Mouse (Mus musculus): ENCODE results near the gene Fndc8. TPM values are rescaled to one million over a fixed set of nuclear protein-coding genes. Genes with fewer than 3 reads are reported as not detected.

The Fndc8 gene
- polyA plus RNA-seq, 1 experiment from 2014 or later: not detected

GRCm38 (mm10) chr11:82886559-82886958 is 5.4 kb upstream of the Fndc8 start:
- DNase-seq (ENCODE audit: low spot score): no peak

GRCm38 (mm10) chr11:82888491-82888946 is 3.4 kb upstream of the Fndc8 start:
- peaks cover 2% of the 10 kb centered on the region; the same call in 1 of the 2 replicates for H3K4me1 ChIP-seq (replicated peaks; ENCODE audit: control insufficient read depth, insufficient read depth)
- H3K27ac ChIP-seq (replicated peaks): 0 out of 2 replicates have a peak overlapping the region, but pooled peaks have one; percentile 9
- H3K27me3 ChIP-seq (ENCODE audit: control insufficient read depth, insufficient read depth, low read length): no peaks in the 10 kb centered on the region
- no peak overlapping the region for H3K9ac ChIP-seq (ENCODE audit: low read length)
- no peaks in the 10 kb centered on the region for H3K36me3 ChIP-seq (ENCODE audit: control insufficient read depth, insufficient read depth, low read length)
- no peak for TF ChIP-seq CTCF (IDR thresholded peaks at IDR 0.05; ENCODE audit: low read depth)
- no peak for TF ChIP-seq EP300 (optimal IDR thresholded peaks at IDR 0.05)
- DNase-seq (ENCODE audit: low spot score) (peak; percentile 40), ATAC-seq (ENCODE audit: low FRiP score, low TSS enrichment) (0 out of 2 replicates have a peak, but pooled peaks have one; percentile 29)
- peak overlapping the region; percentile 68; the same call in 1 of the 2 replicates for H3K4me2 ChIP-seq (replicated peaks; ENCODE audit: low read depth)
- no peak overlapping the region for H3K4me3 ChIP-seq (ENCODE audit: low read depth, low read length)
- WGBS: 23% methylated on average over 10 of the region's 10 CpGs
- H3K9me3 ChIP-seq (ENCODE audit: control insufficient read depth, low read length): no peaks in the 10 kb centered on the region

More at GRCm38 (mm10) chr11:82886559-82886958, 5.4 kb upstream of the Fndc8 start:
- H3K4me1 ChIP-seq (replicated peaks; ENCODE audit: control insufficient read depth, insufficient read depth): peaks cover 2% of the 10 kb centered on the region; the same call in 1 of the 2 replicates
- 85% methylated on average over 3 of the region's 3 CpGs for WGBS
- TF ChIP-seq CTCF (IDR thresholded peaks at IDR 0.05; ENCODE audit: low read depth): peak; percentile 75
- TF ChIP-seq EP300 (optimal IDR thresholded peaks at IDR 0.05): no peak
- H3K27me3 ChIP-seq (ENCODE audit: control insufficient read depth, insufficient read depth, low read length): no peaks in the 10 kb centered on the region
- H3K36me3 ChIP-seq (ENCODE audit: control insufficient read depth, insufficient read depth, low read length): peaks cover 3% of the 10 kb centered on the region; the same call in 1 of the 2 replicates
- H3K4me3 ChIP-seq (ENCODE audit: low read depth, low read length): no peak overlapping the region
- ATAC-seq (ENCODE audit: low FRiP score, low TSS enrichment): no peak
- no peak overlapping the region for H3K27ac ChIP-seq (replicated peaks)
- no peaks in the 10 kb centered on the region for H3K9me3 ChIP-seq (ENCODE audit: control insufficient read depth, low read length)
- no peak overlapping the region for H3K4me2 ChIP-seq (replicated peaks; ENCODE audit: low read depth)
- H3K9ac ChIP-seq (ENCODE audit: low read length): no peak overlapping the region

GRCm38 (mm10) chr11:82889524-82890341 is 2.2 kb upstream of the Fndc8 start:
- WGBS: 4% methylated on average over 31 of the region's 31 CpGs
- H3K4me3 ChIP-seq (ENCODE audit: low read depth, low read length): peak overlapping the region; percentile 64
- peak overlapping the region; percentile 83 for H3K27ac ChIP-seq (replicated peaks)
- H3K9me3 ChIP-seq (ENCODE audit: control insufficient read depth, low read length): no peaks in the 10 kb centered on the region
- peaks cover 2% of the 10 kb centered on the region; the same call in 1 of the 2 replicates for H3K4me1 ChIP-seq (replicated peaks; ENCODE audit: control insufficient read depth, insufficient read depth)
- TF ChIP-seq CTCF (IDR thresholded peaks at IDR 0.05; ENCODE audit: low read depth) (peak; percentile 35), EP300 (optimal IDR thresholded peaks at IDR 0.05) (no peak)
- H3K4me2 ChIP-seq (replicated peaks; ENCODE audit: low read depth): peak overlapping the region; percentile 68
- peak; percentile 65 for DNase-seq (ENCODE audit: low spot score)
- peak overlapping the region; percentile 76 for H3K9ac ChIP-seq (ENCODE audit: low read length)
- H3K36me3 ChIP-seq (ENCODE audit: control insufficient read depth, insufficient read depth, low read length): no peaks in the 10 kb centered on the region
- H3K27me3 ChIP-seq (ENCODE audit: control insufficient read depth, insufficient read depth, low read length): no peaks in the 10 kb centered on the region
- peak; percentile 46 for ATAC-seq (ENCODE audit: low FRiP score, low TSS enrichment)

GRCm38 (mm10) chr11:82890342-82890762 is 1.6 kb upstream of the Fndc8 start, which contains the start of gene Rad51d:
Gene Rad51d, minus strand, starts transcription at chr11:82890614.
- Histone ChIP-seq H3K27ac (replicated peaks) (peak within 1 kb of the TSS; percentile 83), H3K36me3 (ENCODE audit: control insufficient read depth, insufficient read depth, low read length) (no peaks in the 10 kb centered on the region), H3K4me2 (replicated peaks; ENCODE audit: low read depth) (peak within 1 kb of the TSS; percentile 68), H3K4me3 (ENCODE audit: low read depth, low read length) (peak within 1 kb of the TSS; percentile 64), H3K27me3 (ENCODE audit: control insufficient read depth, insufficient read depth, low read length) (no peaks in the 10 kb centered on the region), H3K9ac (ENCODE audit: low read length) (peak within 1 kb of the TSS; percentile 76), H3K9me3 (ENCODE audit: control insufficient read depth, low read length) (no peaks in the 10 kb centered on the region), H3K4me1 (replicated peaks; ENCODE audit: control insufficient read depth, insufficient read depth) (peaks cover 2% of the 10 kb centered on the region; the same call in 1 of the 2 replicates)
- ATAC-seq (ENCODE audit: low FRiP score, low TSS enrichment) (peak; percentile 92), DNase-seq (ENCODE audit: low spot score) (peak; percentile 98)
- WGBS: under 1% methylated on average over 26 of the region's 26 CpGs
- TF ChIP-seq EP300 (optimal IDR thresholded peaks at IDR 0.05): no peak
- TF ChIP-seq CTCF (IDR thresholded peaks at IDR 0.05; ENCODE audit: low read depth): peak; percentile 94

GRCm38 (mm10) chr11:82897478-82897877 is 5.6 kb downstream of the Fndc8 start:
- Histone ChIP-seq H3K27ac (replicated peaks) (no peak overlapping the region), H3K9me3 (ENCODE audit: control insufficient read depth, low read length) (no peaks in the 10 kb centered on the region), H3K4me3 (ENCODE audit: low read depth, low read length) (no peak overlapping the region), H3K27me3 (ENCODE audit: control insufficient read depth, insufficient read depth, low read length) (no peaks in the 10 kb centered on the region), H3K9ac (ENCODE audit: low read length) (no peak overlapping the region), H3K4me2 (replicated peaks; ENCODE audit: low read depth) (no peak overlapping the region), H3K36me3 (ENCODE audit: control insufficient read depth, insufficient read depth, low read length) (peaks cover 15% of the 10 kb centered on the region), H3K4me1 (replicated peaks; ENCODE audit: control insufficient read depth, insufficient read depth) (no peaks in the 10 kb centered on the region)
- no peak for DNase-seq (ENCODE audit: low spot score)
- TF ChIP-seq CTCF (IDR thresholded peaks at IDR 0.05; ENCODE audit: low read depth) (no peak), EP300 (optimal IDR thresholded peaks at IDR 0.05) (no peak)
- 82% methylated on average over 10 of the region's 10 CpGs for WGBS
- ATAC-seq (ENCODE audit: low FRiP score, low TSS enrichment): no peak
